11 mouse cellular contexts compared by ENCODE assay signal in the genomic region with DNA sequence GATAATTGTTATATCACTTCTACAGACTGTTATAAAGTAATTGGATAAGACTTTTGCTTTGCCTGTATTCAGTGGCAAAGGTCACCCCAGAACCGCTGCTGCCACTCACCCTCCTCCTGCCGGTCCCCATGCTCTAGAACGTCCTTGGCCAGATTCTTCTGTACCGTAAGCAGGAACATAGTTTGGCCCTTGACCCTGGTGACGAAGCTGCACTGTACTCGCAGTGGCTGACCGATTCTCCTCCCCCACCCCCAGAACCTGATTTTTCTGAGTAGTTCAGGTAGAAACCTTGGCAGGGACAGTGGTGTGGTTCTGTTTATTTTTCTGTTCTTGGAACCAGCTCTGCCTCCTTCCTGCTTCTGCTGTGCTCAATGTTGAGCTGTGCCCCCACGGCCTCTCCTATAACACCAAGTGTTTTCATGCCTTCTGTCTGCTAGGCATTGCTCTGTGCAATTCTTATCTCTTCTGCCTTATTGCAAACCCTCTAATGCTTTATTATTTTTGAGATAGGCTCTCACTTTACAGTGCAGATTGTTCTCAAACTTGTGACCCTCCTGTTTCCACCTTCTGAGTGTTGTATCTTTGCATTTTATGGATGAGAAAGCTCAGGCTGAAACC. TPM values are rescaled to one million over a fixed set of nuclear protein-coding genes. Genes with fewer than 3 reads are reported as not detected.
DNase-seq lines count a peak whose midpoint lies in the region; ATAC-seq and TF ChIP-seq lines count a peak whose summit lies in the region.
"Had no signal": no experiment of that assay in that cellular context is flagged by ENCODE, and none has a peak within 500 bp of the region (broad histone marks: within the 10 kb centered on the region; RNA-seq: fewer than 3 reads in every experiment).

No protein-coding gene starts in this region.

- H3K9ac ChIP-seq in hindbrain, postnatal 0 days (replicated peaks; ENCODE audit: low read length), result no peak overlapping the region
- H3K9ac ChIP-seq: midbrain, embryonic 12.5 days had no signal

- H3K36me3 ChIP-seq in heart, embryonic 10.5 days, result no peaks in the 10 kb centered on the region; the same call in 1 of the 2 replicates
- no peaks in the 10 kb centered on the region for H3K36me3 ChIP-seq in limb, embryonic 10.5 days
- H3K36me3 ChIP-seq in hindbrain, postnatal 0 days (ENCODE audit: insufficient read depth, low read length), result no peaks in the 10 kb centered on the region
- H3K36me3 ChIP-seq: midbrain, embryonic 12.5 days had no signal

- no peaks in the 10 kb centered on the region for H3K27me3 ChIP-seq in heart, embryonic 10.5 days (ENCODE audit: insufficient read depth, poor library complexity, severe bottlenecking)
- no peaks in the 10 kb centered on the region for H3K27me3 ChIP-seq in limb, embryonic 10.5 days (ENCODE audit: low read depth, poor library complexity, severe bottlenecking)
- H3K27me3 ChIP-seq in hindbrain, postnatal 0 days (ENCODE audit: insufficient read depth, low read length), result no peaks in the 10 kb centered on the region
- H3K27me3 ChIP-seq: midbrain, embryonic 12.5 days had no signal

- WGBS in heart, embryonic 10.5 days, result 55% methylated on average over 8 of the region's 8 CpGs
- WGBS in limb, embryonic 10.5 days, result 71% methylated on average over 8 of the region's 8 CpGs
- WGBS in hindbrain, postnatal 0 days, result 82% methylated on average over 8 of the region's 8 CpGs

- no peak overlapping the region for H3K4me3 ChIP-seq in heart, embryonic 10.5 days
- H3K4me3 ChIP-seq in embryonic fibroblast, embryonic 13.5 days (ENCODE audit: insufficient read depth, low read length), result no peak overlapping the region
- no peak overlapping the region for H3K4me3 ChIP-seq in limb, embryonic 10.5 days
- H3K4me3 ChIP-seq in hindbrain, postnatal 0 days (ENCODE audit: low read length), result no peak overlapping the region
- H3K4me3 ChIP-seq: midbrain, embryonic 12.5 days had no signal

- TF ChIP-seq CTCF in embryonic fibroblast, embryonic 13.5 days (IDR thresholded peaks at IDR 0.05; ENCODE audit: borderline replicate concordance, insufficient read depth, low read length), result no peak
- TF ChIP-seq CTCF in hindbrain, postnatal 0 days (IDR thresholded peaks at IDR 0.05; ENCODE audit: low read depth), result no peak

- no peak for DNase-seq in heart, embryonic 10.5 days (ENCODE audit: low spot score)
- DNase-seq in heart, postnatal 4 days, result no peak
- no peak for DNase-seq in limb, embryonic 10.5 days (ENCODE audit: low spot score)
- DNase-seq in hindbrain, postnatal 0 days (ENCODE audit: low spot score), result no peak
- DNase-seq in left cerebral cortex, adult 11 months (ENCODE audit: low spot score), result no peak

- H3K4me1 ChIP-seq in heart, embryonic 10.5 days, result peaks cover 73% of the 10 kb centered on the region
- peaks cover 33% of the 10 kb centered on the region for H3K4me1 ChIP-seq in embryonic fibroblast, embryonic 13.5 days (ENCODE audit: control insufficient read depth, insufficient read depth, low read length)
- peaks cover 74% of the 10 kb centered on the region for H3K4me1 ChIP-seq in limb, embryonic 10.5 days
- peaks cover 39% of the 10 kb centered on the region for H3K4me1 ChIP-seq in hindbrain, postnatal 0 days (ENCODE audit: insufficient read depth, low read length)

- no peak for TF ChIP-seq POLR2A in embryonic fibroblast, embryonic 13.5 days (IDR thresholded peaks at IDR 0.05; ENCODE audit: low read depth, low read length)

- 0 out of 2 replicates have a peak, but pooled peaks have one; percentile 39 for ATAC-seq in megakaryocyte progenitor cell, adult 5-6 weeks (replicated peaks; ENCODE audit: poor library complexity)
- ATAC-seq in inflammation-experienced regulatory T-cells, adult 6 months, result no peak
- ATAC-seq in hindbrain, postnatal 0 days, result no peak

- H3K27ac ChIP-seq in heart, embryonic 10.5 days, result peak overlapping the region; percentile 78
- peak overlapping the region; percentile 96 for H3K27ac ChIP-seq in embryonic fibroblast, embryonic 13.5 days (ENCODE audit: insufficient read depth, low read length)
- peak overlapping the region; percentile 82; the same call in 1 of the 2 replicates for H3K27ac ChIP-seq in limb, embryonic 10.5 days
- H3K27ac ChIP-seq in hindbrain, postnatal 0 days, result no peak overlapping the region
- H3K27ac ChIP-seq: midbrain, embryonic 12.5 days had no signal

- no peaks in the 10 kb centered on the region for H3K9me3 ChIP-seq in heart, embryonic 10.5 days
- H3K9me3 ChIP-seq in limb, embryonic 10.5 days (replicated peaks), result no peaks in the 10 kb centered on the region
- no peaks in the 10 kb centered on the region for H3K9me3 ChIP-seq in hindbrain, postnatal 0 days (ENCODE audit: low read length)
- H3K9me3 ChIP-seq: midbrain, embryonic 12.5 days had no signal

- H3K4me2 ChIP-seq in hindbrain, postnatal 0 days (ENCODE audit: low read depth, low read length), result no peak overlapping the region
- H3K4me2 ChIP-seq: midbrain, embryonic 12.5 days had no signal

RNA-seq across cellular contexts. Expression of a gene that starts 7.0 kb away (rescaled TPM):
- polyA plus RNA-seq in heart, embryonic 10.5 days (2016; fragmentation: Nextera tagmentation; extraction: Ambion mirVana), result 15.2 and 18.5 TPM in 2 replicates
- total RNA-seq in heart, postnatal 4 days (2021), result 10 to 100 TPM; 42.8 to 47.3 TPM
- 190 and 401 TPM in 2 replicates for polyA plus RNA-seq in embryonic fibroblast, embryonic 13.5 days (2011; ENCODE audit: insufficient read length, low read depth, missing spikeins)
- 18.7 and 31.3 TPM in 2 replicates for polyA plus RNA-seq in limb, embryonic 10.5 days (2016; fragmentation: Nextera tagmentation; extraction: Ambion mirVana)
- total RNA-seq in megakaryocyte progenitor cell, adult 5-6 weeks (2015), result 16.1 and 16.9 TPM in 2 replicates
- total RNA-seq in megakaryocyte progenitor cell, adult 5-6 weeks (2017), result 16.7 and 17.1 TPM in 2 replicates
- 10 to 100 TPM in 1 of 3 experiments, 1 to 10 TPM in 2; 5.4 to 11.4 (median 6.1) TPM for polyA plus RNA-seq in inflammation-experienced regulatory T-cells, adult 6 months (2017; shearing (Covaris generic))
- total RNA-seq in hindbrain, postnatal 0 days (2014; rRNA removed), result 28.8 and 32.7 TPM in 2 replicates
- polyA plus RNA-seq in hindbrain, postnatal 0 days (2015; fragmentation: Nextera tagmentation; extraction: Ambion mirVana), result 4.2 and 8.5 TPM in 2 replicates

RNA-seq across cellular contexts. Expression of a gene that starts 33.4 kb away (rescaled TPM):
- not detected in 2 replicates for polyA plus RNA-seq in heart, embryonic 10.5 days (2016; fragmentation: Nextera tagmentation; extraction: Ambion mirVana)
- total RNA-seq in heart, postnatal 4 days (2021), result not detected
- not detected in 2 replicates for polyA plus RNA-seq in embryonic fibroblast, embryonic 13.5 days (2011; ENCODE audit: insufficient read length, low read depth, missing spikeins)
- not detected in 2 replicates for polyA plus RNA-seq in limb, embryonic 10.5 days (2016; fragmentation: Nextera tagmentation; extraction: Ambion mirVana)
- not detected in 2 replicates for total RNA-seq in megakaryocyte progenitor cell, adult 5-6 weeks (2015)
- total RNA-seq in megakaryocyte progenitor cell, adult 5-6 weeks (2017), result not detected in 2 replicates
- not detected for polyA plus RNA-seq in inflammation-experienced regulatory T-cells, adult 6 months (2017; shearing (Covaris generic))
- total RNA-seq in hindbrain, postnatal 0 days (2014; rRNA removed), result not detected in 2 replicates
- 0.94 TPM in 1 of 2 replicates, not detected in the other for polyA plus RNA-seq in hindbrain, postnatal 0 days (2015; fragmentation: Nextera tagmentation; extraction: Ambion mirVana)
- total RNA-seq: gastrocnemius, adult 8-10 months; layer of hippocampus, adult 18-20 months had no signal
- polyA plus RNA-seq: midbrain, embryonic 12.5 days had no signal
